Mouse (Mus musculus): ENCODE measurements around the gene Mvd. TPM values are rescaled to one million over a fixed set of nuclear protein-coding genes. Genes with fewer than 3 reads are reported as not detected.

Gene Mvd
- polyA plus RNA-seq, 1 experiment from 2014 or later = 18.7 TPM

DNA sequence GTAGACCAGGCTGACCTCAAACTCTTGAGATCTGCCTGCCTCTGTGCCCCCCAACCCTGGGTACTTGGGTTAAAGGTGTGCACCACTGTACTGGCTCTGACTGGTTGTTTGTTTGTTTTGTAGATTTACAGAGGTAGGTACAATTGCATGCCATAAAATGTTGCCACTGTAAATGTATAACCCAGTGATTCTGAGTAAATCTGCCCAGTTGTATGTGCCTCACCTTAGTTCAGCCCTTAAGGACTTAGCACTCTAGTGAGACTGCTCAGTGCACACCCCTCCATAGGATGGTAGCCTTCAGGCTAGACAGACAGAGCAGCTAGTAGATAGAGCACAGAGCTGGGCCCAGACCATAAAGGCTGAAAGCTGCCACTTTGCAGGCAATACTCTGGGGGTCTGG lies 49.5 kb downstream of the Mvd start:
- Histone ChIP-seq H3K27ac (ENCODE audit: low read depth, low read length) (0 out of 2 replicates have a peak overlapping the region, but pooled peaks have one; percentile 2), H3K4me1 (replicated peaks; ENCODE audit: control insufficient read depth, insufficient read depth, low read length) (no peaks in the 10 kb centered on the region), H3K9me3 (ENCODE audit: control insufficient read depth) (no peaks in the 10 kb centered on the region), H3K4me3 (ENCODE audit: low read depth, low read length) (no peak overlapping the region), H3K27me3 (replicated peaks; ENCODE audit: control insufficient read depth, insufficient read depth, low read length) (no peaks in the 10 kb centered on the region), H3K4me2 (replicated peaks; ENCODE audit: low read depth) (no peak overlapping the region), H3K36me3 (ENCODE audit: control insufficient read depth, insufficient read depth) (peaks cover 62% of the 10 kb centered on the region), H3K9ac (ENCODE audit: low read depth, low read length) (no peak overlapping the region)
- no peak for TF ChIP-seq CTCF (IDR thresholded peaks at IDR 0.05; ENCODE audit: low read depth)
- ATAC-seq = peak; percentile 83

DNA sequence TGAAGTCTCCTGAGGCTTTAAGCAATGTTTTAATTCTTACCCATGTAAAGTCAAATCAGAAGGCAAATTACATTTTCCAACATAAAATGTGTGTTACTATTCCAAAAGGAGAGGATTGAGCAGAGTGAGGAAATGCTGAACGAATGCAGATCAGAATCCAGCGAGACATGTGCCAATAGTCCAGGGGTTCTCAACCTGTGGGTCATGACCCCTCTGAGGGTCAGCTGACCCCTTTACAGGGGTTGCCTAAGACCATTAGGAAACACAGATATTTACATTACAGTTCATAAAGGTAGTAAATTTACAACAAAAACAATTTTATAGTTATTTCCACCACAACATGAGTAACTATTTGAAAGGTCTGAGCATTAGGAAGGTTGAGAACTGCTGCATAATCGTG lies 52.5 kb downstream of the Mvd start:
- TF ChIP-seq CTCF (IDR thresholded peaks at IDR 0.05; ENCODE audit: low read depth) = no peak
- Histone ChIP-seq H3K4me3 (ENCODE audit: low read depth, low read length) (no peak overlapping the region), H3K4me2 (replicated peaks; ENCODE audit: low read depth) (no peak overlapping the region), H3K9ac (ENCODE audit: low read depth, low read length) (no peak overlapping the region), H3K36me3 (ENCODE audit: control insufficient read depth, insufficient read depth) (peaks cover 75% of the 10 kb centered on the region), H3K27ac (ENCODE audit: low read depth, low read length) (no peak overlapping the region), H3K27me3 (replicated peaks; ENCODE audit: control insufficient read depth, insufficient read depth, low read length) (no peaks in the 10 kb centered on the region), H3K4me1 (replicated peaks; ENCODE audit: control insufficient read depth, insufficient read depth, low read length) (no peaks in the 10 kb centered on the region), H3K9me3 (ENCODE audit: control insufficient read depth) (no peaks in the 10 kb centered on the region)
- ATAC-seq = no peak
- 74% methylated on average over 3 of the region's 3 CpGs for WGBS

DNA sequence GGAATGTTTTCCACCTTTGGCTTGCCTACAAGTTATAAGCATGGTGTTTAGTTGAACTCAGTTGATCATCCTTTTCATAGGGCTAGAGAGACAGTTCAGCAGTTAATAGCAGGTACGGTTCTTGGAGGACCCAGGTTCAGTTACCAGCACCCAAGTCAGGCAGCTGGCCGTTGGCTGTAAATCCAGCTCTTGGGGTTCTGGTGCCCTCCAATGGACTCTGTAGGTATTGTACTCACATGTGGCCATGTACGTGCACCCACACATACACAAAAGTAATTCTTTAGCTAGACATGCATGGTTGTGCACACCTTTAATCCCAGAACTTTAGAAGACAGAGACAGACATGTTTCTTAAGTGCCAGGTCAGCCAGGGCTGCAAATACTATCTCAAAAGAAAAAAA lies 53.9 kb downstream of the Mvd start:
- Histone ChIP-seq H3K36me3 (ENCODE audit: control insufficient read depth, insufficient read depth) (peaks cover 84% of the 10 kb centered on the region), H3K9me3 (ENCODE audit: control insufficient read depth) (no peaks in the 10 kb centered on the region), H3K9ac (ENCODE audit: low read depth, low read length) (no peak overlapping the region), H3K27ac (ENCODE audit: low read depth, low read length) (no peak overlapping the region), H3K27me3 (replicated peaks; ENCODE audit: control insufficient read depth, insufficient read depth, low read length) (no peaks in the 10 kb centered on the region), H3K4me1 (replicated peaks; ENCODE audit: control insufficient read depth, insufficient read depth, low read length) (no peaks in the 10 kb centered on the region), H3K4me2 (replicated peaks; ENCODE audit: low read depth) (no peak overlapping the region), H3K4me3 (ENCODE audit: low read depth, low read length) (no peak overlapping the region)
- no peak for ATAC-seq
- peak; percentile 51 for TF ChIP-seq CTCF (IDR thresholded peaks at IDR 0.05; ENCODE audit: low read depth)
- WGBS = 86% methylated on average over 3 of the region's 3 CpGs

Small RNAs within 50 kb of the gene (microRNA-seq; reads per million reads assigned to microRNA genes)
- gene Gm24366 = not detected

Other genes starting within 250 kb of the Mvd start
- 7.7 and 9.8 TPM in 2 replicates for gene Zfpm1, start 161.3 kb downstream of the Mvd start, polyA plus RNA-seq (2015; fragmentation: Nextera tagmentation; extraction: Ambion mirVana)
- not detected in 2 replicates for gene Trhr2, start 82.7 kb downstream of the Mvd start, polyA plus RNA-seq (2015; fragmentation: Nextera tagmentation; extraction: Ambion mirVana)
- 24.0 and 26.1 TPM in 2 replicates for gene Zc3h18, start 66.8 kb downstream of the Mvd start, polyA plus RNA-seq (2015; fragmentation: Nextera tagmentation; extraction: Ambion mirVana)
- not detected in 2 replicates for gene Il17c, start 21.4 kb downstream of the Mvd start, polyA plus RNA-seq (2015; fragmentation: Nextera tagmentation; extraction: Ambion mirVana)
- gene Cyba, start 10.5 kb downstream of the Mvd start, polyA plus RNA-seq (2015; fragmentation: Nextera tagmentation; extraction: Ambion mirVana) = 292 and 312 TPM in 2 replicates
- gene Snai3, start 17.3 kb upstream of the Mvd start, polyA plus RNA-seq (2015; fragmentation: Nextera tagmentation; extraction: Ambion mirVana) = 0.33 and 0.46 TPM in 2 replicates
- 22.7 and 22.8 TPM in 2 replicates for gene Rnf166, start 32.6 kb upstream of the Mvd start, polyA plus RNA-seq (2015; fragmentation: Nextera tagmentation; extraction: Ambion mirVana)
- 22.4 and 26.4 TPM in 2 replicates for gene Ctu2, start 32.7 kb upstream of the Mvd start, polyA plus RNA-seq (2015; fragmentation: Nextera tagmentation; extraction: Ambion mirVana)
- gene Piezo1, start 107.9 kb upstream of the Mvd start, polyA plus RNA-seq (2015; fragmentation: Nextera tagmentation; extraction: Ambion mirVana) = 4.4 and 7.3 TPM in 2 replicates
- gene Cdt1, start 124.6 kb upstream of the Mvd start, polyA plus RNA-seq (2015; fragmentation: Nextera tagmentation; extraction: Ambion mirVana) = 13.3 and 14.0 TPM in 2 replicates
- 676 and 681 TPM in 2 replicates for gene Aprt, start 133.5 kb upstream of the Mvd start, polyA plus RNA-seq (2015; fragmentation: Nextera tagmentation; extraction: Ambion mirVana)
- gene Galns, start 168.0 kb upstream of the Mvd start, polyA plus RNA-seq (2015; fragmentation: Nextera tagmentation; extraction: Ambion mirVana) = 58.1 and 59.0 TPM in 2 replicates
- 136 and 144 TPM in 2 replicates for gene Trappc2l, start 168.2 kb upstream of the Mvd start, polyA plus RNA-seq (2015; fragmentation: Nextera tagmentation; extraction: Ambion mirVana)
- 0.13 TPM in 1 of 2 replicates, not detected in the other for gene Pabpn1l, start 179.3 kb upstream of the Mvd start, polyA plus RNA-seq (2015; fragmentation: Nextera tagmentation; extraction: Ambion mirVana)